Mouse (Mus musculus): ENCODE measurements at regions not wholly inside any gene's neighbourhood (a gene's known extent, or its start where the extent isn't known, plus 50 kb on each side); places are given as distances from the start of the nearest gene placed in this dataset.
A peak's percentile ranks its signal among the peaks of the same experiment; 100 is the strongest.

DNA sequence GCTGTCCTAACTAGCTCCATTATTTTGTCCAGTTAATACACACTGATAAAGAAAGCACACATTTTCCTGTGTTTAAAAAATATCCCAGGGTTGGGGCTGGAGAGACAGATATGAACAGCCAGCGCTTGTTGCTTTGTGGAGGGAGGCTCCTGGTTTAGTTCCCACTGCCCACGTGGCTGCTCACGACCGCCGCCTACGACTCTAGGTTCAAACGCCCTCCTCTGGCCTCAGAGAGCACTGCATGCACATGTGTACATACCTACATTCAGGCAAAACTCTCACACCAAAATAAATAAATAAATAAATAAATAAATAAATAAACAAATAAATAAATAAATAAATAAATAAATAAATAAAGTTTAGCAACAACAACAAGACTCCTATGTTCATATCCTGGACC lies 104.8 kb downstream of the Gm525 start:
- TF ChIP-seq POLR2A (IDR thresholded peaks at IDR 0.05; ENCODE audit: borderline replicate concordance, extremely low read depth, insufficient read depth, insufficient read length, poor library complexity, severe bottlenecking) (no peak), CTCF (IDR thresholded peaks at IDR 0.05; ENCODE audit: borderline replicate concordance, extremely low read depth, insufficient read depth, insufficient read length) (0 out of 2 replicates have a peak, but pooled peaks have one; percentile 10)

Measured in brain, embryonic 14.5 days (tissue).